Mouse (Mus musculus): ENCODE results near the gene Sdk1. TPM values are rescaled to one million over a fixed set of nuclear protein-coding genes. Genes with fewer than 3 reads are reported as not detected.

Gene Sdk1
- polyA plus RNA-seq, 1 experiment from 2014 or later = 1.3 TPM

GRCm38 (mm10) chr5:141564197-141564596 lies 322.9 kb downstream of the Sdk1 start:
- H3K4me2 ChIP-seq (ENCODE audit: low read length) = no peak overlapping the region
- no peaks in the 10 kb centered on the region for H3K27me3 ChIP-seq (replicated peaks; ENCODE audit: control insufficient read depth, insufficient read depth, low read length)
- H3K9ac ChIP-seq (replicated peaks; ENCODE audit: low read depth, low read length) = no peak overlapping the region
- H3K36me3 ChIP-seq (ENCODE audit: control insufficient read depth, insufficient read depth) = no peaks in the 10 kb centered on the region
- H3K27ac ChIP-seq (ENCODE audit: low read length) = no peak overlapping the region
- H3K9me3 ChIP-seq (ENCODE audit: control insufficient read depth, low read length) = no peaks in the 10 kb centered on the region
- WGBS = 89% methylated on average over 5 of the region's 5 CpGs
- no peak overlapping the region for H3K4me3 ChIP-seq (replicated peaks; ENCODE audit: low read length)
- ATAC-seq = no peak
- peaks cover 7% of the 10 kb centered on the region; the same call in 1 of the 2 replicates for H3K4me1 ChIP-seq (replicated peaks; ENCODE audit: control insufficient read depth, insufficient read depth, low read length)

DNA sequence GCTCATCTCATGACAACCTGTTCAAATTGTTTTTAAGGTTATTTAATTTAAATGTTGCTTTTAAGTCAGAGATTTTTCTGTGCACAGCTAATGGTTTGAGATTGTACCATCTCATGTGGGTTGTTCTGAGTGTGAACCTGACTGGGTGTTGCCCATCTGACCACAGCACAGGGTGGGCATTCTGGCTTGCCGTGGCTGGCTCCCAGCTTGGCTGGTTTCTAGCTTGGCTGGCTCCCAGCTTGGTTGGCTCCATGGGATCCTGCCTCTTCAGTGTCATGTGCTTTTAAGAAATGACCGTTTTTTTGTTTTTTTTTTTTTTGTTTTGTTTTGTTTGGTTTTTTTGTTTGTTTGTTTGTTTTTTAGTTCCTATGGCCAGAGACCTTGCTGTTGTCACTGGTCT lies 326.8 kb downstream of the Sdk1 start:
- Histone ChIP-seq H3K27ac (ENCODE audit: low read length) (no peak overlapping the region), H3K36me3 (ENCODE audit: control insufficient read depth, insufficient read depth) (no peaks in the 10 kb centered on the region), H3K27me3 (replicated peaks; ENCODE audit: control insufficient read depth, insufficient read depth, low read length) (no peaks in the 10 kb centered on the region), H3K9me3 (ENCODE audit: control insufficient read depth, low read length) (no peaks in the 10 kb centered on the region), H3K4me2 (ENCODE audit: low read length) (no peak overlapping the region), H3K4me1 (replicated peaks; ENCODE audit: control insufficient read depth, insufficient read depth, low read length) (peaks cover 21% of the 10 kb centered on the region), H3K4me3 (replicated peaks; ENCODE audit: low read length) (no peak overlapping the region), H3K9ac (replicated peaks; ENCODE audit: low read depth, low read length) (no peak overlapping the region)
- 54% methylated on average over 2 of the region's 2 CpGs for WGBS
- no peak for ATAC-seq

DNA sequence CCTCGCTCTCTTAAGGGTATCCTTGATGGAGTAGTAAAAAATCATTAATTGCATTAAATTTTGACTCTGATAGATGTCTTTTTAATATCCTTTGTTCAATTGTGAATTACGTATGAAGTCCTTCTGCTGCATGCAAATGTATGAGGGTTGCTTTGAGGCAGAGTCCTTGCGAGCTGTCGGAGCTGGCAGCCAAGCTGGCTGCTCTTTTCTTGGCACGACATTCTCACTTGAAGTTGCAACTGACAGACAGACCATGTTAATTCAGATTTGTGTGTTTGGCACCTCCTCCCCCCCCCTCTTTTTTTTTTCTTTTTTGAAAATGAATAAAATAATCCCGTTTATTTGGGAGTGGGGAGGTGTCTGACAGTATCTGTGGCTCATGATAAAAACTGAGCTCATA lies 329.2 kb downstream of the Sdk1 start:
- Histone ChIP-seq H3K9ac (replicated peaks; ENCODE audit: low read depth, low read length) (no peak overlapping the region), H3K4me2 (ENCODE audit: low read length) (no peak overlapping the region), H3K27me3 (replicated peaks; ENCODE audit: control insufficient read depth, insufficient read depth, low read length) (no peaks in the 10 kb centered on the region), H3K4me1 (replicated peaks; ENCODE audit: control insufficient read depth, insufficient read depth, low read length) (peaks cover 26% of the 10 kb centered on the region), H3K9me3 (ENCODE audit: control insufficient read depth, low read length) (no peaks in the 10 kb centered on the region), H3K4me3 (replicated peaks; ENCODE audit: low read length) (no peak overlapping the region), H3K27ac (ENCODE audit: low read length) (peak overlapping the region; percentile 83; the same call in 1 of the 2 replicates), H3K36me3 (ENCODE audit: control insufficient read depth, insufficient read depth) (no peaks in the 10 kb centered on the region)
- ATAC-seq = peak; percentile 89
- WGBS = 15% methylated on average over 6 of the region's 6 CpGs

GRCm38 (mm10) chr5:141574263-141574662 lies 333.0 kb downstream of the Sdk1 start:
- H3K9ac ChIP-seq (replicated peaks; ENCODE audit: low read depth, low read length) = no peak overlapping the region
- no peak for ATAC-seq
- no peak overlapping the region for H3K4me3 ChIP-seq (replicated peaks; ENCODE audit: low read length)
- no peak overlapping the region for H3K27ac ChIP-seq (ENCODE audit: low read length)
- WGBS = 79% methylated on average over 1 of the region's 1 CpGs
- H3K27me3 ChIP-seq (replicated peaks; ENCODE audit: control insufficient read depth, insufficient read depth, low read length) = no peaks in the 10 kb centered on the region
- H3K4me2 ChIP-seq (ENCODE audit: low read length) = no peak overlapping the region
- no peaks in the 10 kb centered on the region for H3K36me3 ChIP-seq (ENCODE audit: control insufficient read depth, insufficient read depth)
- H3K4me1 ChIP-seq (replicated peaks; ENCODE audit: control insufficient read depth, insufficient read depth, low read length) = peaks cover 23% of the 10 kb centered on the region
- no peaks in the 10 kb centered on the region for H3K9me3 ChIP-seq (ENCODE audit: control insufficient read depth, low read length)

GRCm38 (mm10) chr5:141591246-141591645 lies 350.0 kb downstream of the Sdk1 start:
- Histone ChIP-seq H3K36me3 (ENCODE audit: control insufficient read depth, insufficient read depth) (no peaks in the 10 kb centered on the region), H3K4me3 (replicated peaks; ENCODE audit: low read length) (no peak overlapping the region), H3K27ac (ENCODE audit: low read length) (no peak overlapping the region), H3K27me3 (replicated peaks; ENCODE audit: control insufficient read depth, insufficient read depth, low read length) (no peaks in the 10 kb centered on the region), H3K9ac (replicated peaks; ENCODE audit: low read depth, low read length) (no peak overlapping the region), H3K9me3 (ENCODE audit: control insufficient read depth, low read length) (no peaks in the 10 kb centered on the region), H3K4me1 (replicated peaks; ENCODE audit: control insufficient read depth, insufficient read depth, low read length) (no peaks in the 10 kb centered on the region), H3K4me2 (ENCODE audit: low read length) (no peak overlapping the region)
- 77% methylated on average over 5 of the region's 5 CpGs for WGBS
- no peak for ATAC-seq

DNA sequence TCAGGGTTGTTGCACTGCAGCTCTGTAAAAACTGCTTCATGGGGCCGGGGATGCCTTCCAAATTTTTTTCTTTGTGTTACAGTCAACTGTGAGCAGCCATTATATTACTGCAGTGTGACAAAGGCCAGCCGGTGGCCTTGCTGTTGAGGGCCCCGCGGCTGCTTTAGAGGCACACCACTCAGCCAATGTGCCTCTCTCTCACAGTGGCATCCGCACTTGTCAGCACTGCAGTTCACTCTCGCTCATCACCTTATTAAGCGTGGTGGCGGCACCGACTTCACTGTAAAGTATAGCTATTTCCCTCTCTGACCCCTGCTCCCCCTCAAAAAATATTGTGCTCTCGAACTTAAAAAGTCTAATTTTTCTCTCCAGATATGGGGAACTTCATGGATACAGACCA lies 371.4 kb downstream of the Sdk1 start:
- Histone ChIP-seq H3K9ac (replicated peaks; ENCODE audit: low read depth, low read length) (no peak overlapping the region), H3K27ac (ENCODE audit: low read length) (no peak overlapping the region), H3K27me3 (replicated peaks; ENCODE audit: control insufficient read depth, insufficient read depth, low read length) (no peaks in the 10 kb centered on the region)

DNA sequence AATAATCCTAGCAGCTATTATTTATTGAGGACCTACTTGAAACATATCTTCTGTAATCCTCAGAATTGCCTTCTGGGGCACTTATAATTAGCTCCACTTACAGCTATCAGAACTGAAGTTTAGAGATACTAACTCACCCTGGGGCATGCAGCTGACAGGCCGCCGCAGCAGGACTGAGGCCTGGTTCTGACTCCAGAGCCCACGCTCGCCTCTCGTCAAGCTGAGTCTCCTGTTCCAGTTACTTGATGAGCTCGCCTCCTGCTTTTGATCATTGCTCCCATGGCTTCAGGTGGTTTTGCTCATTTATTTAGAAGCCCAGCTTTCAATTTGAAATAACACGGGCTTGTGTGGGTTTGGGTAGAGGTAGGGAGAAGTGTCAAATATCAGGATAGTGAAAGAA lies 374.5 kb downstream of the Sdk1 start:
- H3K27ac ChIP-seq (ENCODE audit: low read length) = no peak overlapping the region

More for the DNA sequence above, 371.4 kb downstream of the Sdk1 start:
- H3K4me1 ChIP-seq (replicated peaks; ENCODE audit: control insufficient read depth, insufficient read depth, low read length) = 0 out of 2 replicates have a peak, but pooled peaks cover 8% of the 10 kb centered on the region
- H3K36me3 ChIP-seq (ENCODE audit: control insufficient read depth, insufficient read depth) = no peaks in the 10 kb centered on the region
- no peak overlapping the region for H3K4me3 ChIP-seq (replicated peaks; ENCODE audit: low read length)
- H3K9me3 ChIP-seq (ENCODE audit: control insufficient read depth, low read length) = no peaks in the 10 kb centered on the region
- no peak for ATAC-seq
- H3K4me2 ChIP-seq (ENCODE audit: low read length) = no peak overlapping the region
- WGBS = 51% methylated on average over 10 of the region's 10 CpGs

GRCm38 (mm10) chr5:141617660-141618059 lies 376.4 kb downstream of the Sdk1 start:
- Histone ChIP-seq H3K27me3 (replicated peaks; ENCODE audit: control insufficient read depth, insufficient read depth, low read length) (no peaks in the 10 kb centered on the region), H3K36me3 (ENCODE audit: control insufficient read depth, insufficient read depth) (no peaks in the 10 kb centered on the region), H3K27ac (ENCODE audit: low read length) (no peak overlapping the region), H3K4me3 (replicated peaks; ENCODE audit: low read length) (no peak overlapping the region), H3K4me2 (ENCODE audit: low read length) (no peak overlapping the region), H3K9ac (replicated peaks; ENCODE audit: low read depth, low read length) (no peak overlapping the region), H3K9me3 (ENCODE audit: control insufficient read depth, low read length) (no peaks in the 10 kb centered on the region), H3K4me1 (replicated peaks; ENCODE audit: control insufficient read depth, insufficient read depth, low read length) (peaks cover 15% of the 10 kb centered on the region)
- ATAC-seq = peak; percentile 59
- WGBS = 23% methylated on average over 6 of the region's 6 CpGs

More for the DNA sequence above, 374.5 kb downstream of the Sdk1 start:
- Histone ChIP-seq H3K9ac (replicated peaks; ENCODE audit: low read depth, low read length) (no peak overlapping the region), H3K27me3 (replicated peaks; ENCODE audit: control insufficient read depth, insufficient read depth, low read length) (no peaks in the 10 kb centered on the region), H3K9me3 (ENCODE audit: control insufficient read depth, low read length) (no peaks in the 10 kb centered on the region), H3K36me3 (ENCODE audit: control insufficient read depth, insufficient read depth) (no peaks in the 10 kb centered on the region), H3K4me2 (ENCODE audit: low read length) (no peak overlapping the region), H3K4me3 (replicated peaks; ENCODE audit: low read length) (no peak overlapping the region), H3K4me1 (replicated peaks; ENCODE audit: control insufficient read depth, insufficient read depth, low read length) (peaks cover 16% of the 10 kb centered on the region)
- WGBS = 63% methylated on average over 7 of the region's 7 CpGs
- ATAC-seq = no peak

- no peak overlapping the region for H3K27ac ChIP-seq (ENCODE audit: low read length)
- 93% methylated on average over 4 of the region's 4 CpGs for WGBS
- no peaks in the 10 kb centered on the region for H3K4me1 ChIP-seq (replicated peaks; ENCODE audit: control insufficient read depth, insufficient read depth, low read length)
- H3K9me3 ChIP-seq (ENCODE audit: control insufficient read depth, low read length) = 0 out of 2 replicates have a peak, but pooled peaks cover 2% of the 10 kb centered on the region
- no peaks in the 10 kb centered on the region for H3K27me3 ChIP-seq (replicated peaks; ENCODE audit: control insufficient read depth, insufficient read depth, low read length)
- no peak overlapping the region for H3K9ac ChIP-seq (replicated peaks; ENCODE audit: low read depth, low read length)
- no peak overlapping the region for H3K4me3 ChIP-seq (replicated peaks; ENCODE audit: low read length)
- H3K36me3 ChIP-seq (ENCODE audit: control insufficient read depth, insufficient read depth) = no peaks in the 10 kb centered on the region
- H3K4me2 ChIP-seq (ENCODE audit: low read length) = no peak overlapping the region
- no peak for ATAC-seq
Measured at GRCm38 (mm10) chr5:141625401-141625800, 384.1 kb downstream of the Sdk1 start.

GRCm38 (mm10) chr5:141631641-141632040 lies 390.4 kb downstream of the Sdk1 start:
- Histone ChIP-seq H3K36me3 (ENCODE audit: control insufficient read depth, insufficient read depth) (no peaks in the 10 kb centered on the region), H3K27me3 (replicated peaks; ENCODE audit: control insufficient read depth, insufficient read depth, low read length) (no peaks in the 10 kb centered on the region), H3K4me1 (replicated peaks; ENCODE audit: control insufficient read depth, insufficient read depth, low read length) (no peaks in the 10 kb centered on the region), H3K4me2 (ENCODE audit: low read length) (no peak overlapping the region), H3K27ac (ENCODE audit: low read length) (no peak overlapping the region), H3K9ac (replicated peaks; ENCODE audit: low read depth, low read length) (no peak overlapping the region), H3K4me3 (replicated peaks; ENCODE audit: low read length) (no peak overlapping the region), H3K9me3 (ENCODE audit: control insufficient read depth, low read length) (0 out of 2 replicates have a peak, but pooled peaks cover 2% of the 10 kb centered on the region)
- WGBS = 92% methylated on average over 5 of the region's 5 CpGs
- ATAC-seq = no peak

Data from forebrain, embryonic 16.5 days (tissue).